Mouse (Mus musculus) right cerebral cortex, postnatal 14 days (tissue): ENCODE results near the gene Aadac.

Experiments
- DNase-seq: peaks from one replicate; pipeline ENCODE4 v3.0.0; 2022

Gene Aadac

DNA sequence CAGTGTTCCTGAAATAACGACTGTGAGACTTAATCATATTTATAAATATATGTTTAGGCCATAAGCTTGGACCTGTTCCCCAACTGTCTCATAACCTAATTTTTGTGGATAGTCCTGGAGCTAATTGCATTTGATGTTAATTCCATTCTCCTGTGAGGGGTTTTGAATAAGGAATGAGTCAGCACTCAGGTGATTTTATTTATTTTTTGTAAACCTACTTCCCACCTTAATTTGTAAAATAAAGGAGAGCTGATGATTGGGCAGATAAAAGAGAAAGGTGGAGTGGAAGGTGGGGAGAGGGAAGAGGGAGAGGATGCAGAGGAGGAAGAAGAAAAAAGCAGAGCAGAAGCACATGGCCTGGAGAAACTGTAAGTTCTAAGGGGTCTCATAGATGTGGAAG lies at the start of gene Aadac:
TSS of gene Aadac (plus strand) at position 301 of the 400 bp plus-strand sequence.
- no peak for DNase-seq

DNA sequence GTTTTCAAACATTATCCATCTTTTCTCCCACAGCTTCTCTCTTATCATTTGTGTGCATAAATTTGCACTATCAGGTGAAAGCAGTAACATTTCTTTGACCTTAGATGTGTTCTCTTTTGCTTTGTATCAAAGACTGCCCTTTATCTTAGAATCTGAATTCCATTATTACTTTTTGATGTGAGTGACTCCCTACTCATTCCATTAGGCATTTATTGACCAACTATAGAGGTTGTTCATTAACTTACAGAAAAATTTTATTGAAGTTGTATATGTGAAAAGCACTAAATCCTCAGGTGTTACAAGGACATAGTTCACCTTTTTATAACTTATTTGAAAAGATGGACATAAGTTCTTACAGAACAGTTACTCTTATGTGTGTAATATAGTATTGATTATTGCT lies 21.9 kb upstream of the Aadac start:
- no peak for DNase-seq

DNA sequence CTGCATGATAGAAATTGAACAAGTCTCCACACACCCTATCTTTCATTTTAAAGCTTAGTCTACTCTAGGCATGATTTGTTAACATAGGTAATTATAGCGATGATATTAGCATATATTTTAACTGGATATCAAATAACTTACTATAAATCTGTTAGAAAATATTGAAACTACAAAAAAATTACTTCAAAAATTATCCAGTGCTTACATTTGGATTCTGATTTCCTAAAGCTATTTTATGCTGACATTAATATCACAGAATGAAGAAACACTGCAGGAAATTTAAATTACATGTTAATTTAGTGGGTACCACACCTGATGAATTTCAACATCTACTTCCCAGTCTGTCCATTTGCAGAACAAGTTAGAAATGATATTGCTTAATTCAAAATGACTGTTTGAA lies 19.1 kb upstream of the Aadac start, which contains the start of gene Aadacl2:
TSS of gene Aadacl2 (plus strand) at position 301 of the 400 bp plus-strand sequence.
- no peak for DNase-seq

DNA sequence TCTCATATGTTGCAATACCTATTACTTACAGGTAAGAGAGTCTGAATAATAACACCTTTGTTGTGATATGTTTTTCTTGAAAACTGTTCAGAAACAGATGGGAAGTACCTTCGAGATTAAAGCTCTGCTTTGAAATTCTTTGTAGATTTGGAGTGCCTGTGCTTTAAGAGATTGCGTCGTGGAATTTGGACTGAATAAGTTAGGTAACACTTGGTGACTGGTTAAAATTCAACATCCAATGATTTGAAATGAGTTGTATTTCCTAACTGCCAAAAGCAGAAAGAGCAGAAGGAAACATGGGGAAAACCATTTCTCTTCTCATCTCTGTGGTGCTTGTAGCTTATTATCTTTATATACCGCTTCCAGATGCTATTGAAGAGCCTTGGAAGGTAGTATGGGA lies 6.0 kb downstream of the Aadac start:
- no peak for DNase-seq

DNA sequence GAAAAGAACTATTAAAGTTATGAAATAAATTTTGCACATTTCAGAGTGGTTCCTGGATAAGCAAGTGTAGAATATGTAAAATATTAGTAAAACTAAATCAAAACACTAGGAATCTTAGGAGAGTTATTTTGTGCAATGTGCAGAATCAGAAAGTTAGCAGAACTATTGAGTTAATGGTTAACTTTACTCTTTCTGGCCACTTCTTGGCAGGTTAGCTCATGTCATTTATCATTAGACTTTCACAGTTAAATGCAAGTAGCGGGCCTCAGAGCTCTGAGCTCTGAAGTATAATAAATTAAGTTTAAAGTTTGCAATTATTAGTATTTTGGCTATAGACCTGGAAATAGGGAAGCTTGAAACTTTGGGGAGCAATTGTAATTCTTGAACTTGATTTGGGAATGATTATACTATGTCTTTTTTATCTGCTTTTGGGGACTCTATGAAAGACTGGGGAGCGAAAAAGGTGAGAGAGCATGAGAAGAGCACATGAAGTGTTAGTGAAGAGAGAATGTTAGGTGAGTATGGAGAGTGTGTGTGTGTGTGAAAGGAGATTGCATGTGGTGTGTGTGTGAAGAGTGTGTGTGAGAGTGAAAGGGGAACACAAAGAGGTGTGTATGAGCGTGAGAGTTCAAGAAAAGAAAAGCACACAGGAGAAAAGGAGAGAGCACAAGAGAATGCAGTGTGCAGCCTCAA lies 20.9 kb downstream of the Aadac start:
- DNase-seq = no peak

DNA sequence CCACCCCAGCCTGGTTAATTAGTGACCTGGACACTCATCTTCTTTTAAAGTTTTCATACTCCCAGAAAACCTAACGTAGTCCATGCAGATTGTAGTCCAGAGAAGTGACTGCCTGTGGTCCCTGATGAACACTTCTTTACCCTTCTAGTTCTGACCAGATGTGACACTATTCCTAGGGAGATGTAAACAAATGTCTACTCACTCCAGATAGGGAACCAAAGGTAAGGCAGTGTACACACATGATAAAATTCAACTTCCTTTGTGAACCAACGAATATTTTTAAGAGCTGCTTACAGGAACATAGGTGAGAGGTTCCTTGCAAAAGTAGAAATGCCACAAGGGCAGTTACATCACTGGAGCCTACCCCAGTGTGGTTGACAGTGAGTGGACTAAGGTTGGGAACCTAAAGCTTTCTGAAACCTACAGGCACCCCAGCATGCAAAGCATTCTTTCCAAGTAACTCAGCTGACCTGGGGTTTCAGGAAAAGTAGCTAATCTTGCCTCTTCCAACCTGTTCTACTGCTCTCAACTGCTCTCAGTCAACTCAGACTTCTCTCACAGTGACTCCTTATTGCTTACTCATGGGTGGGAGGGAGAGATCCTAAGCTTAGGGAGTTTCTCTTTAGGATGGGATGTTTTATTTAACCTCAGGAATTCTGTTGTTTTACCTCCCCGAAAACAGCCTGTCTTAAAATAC lies 27.9 kb downstream of the Aadac start:
- DNase-seq = no peak

DNA sequence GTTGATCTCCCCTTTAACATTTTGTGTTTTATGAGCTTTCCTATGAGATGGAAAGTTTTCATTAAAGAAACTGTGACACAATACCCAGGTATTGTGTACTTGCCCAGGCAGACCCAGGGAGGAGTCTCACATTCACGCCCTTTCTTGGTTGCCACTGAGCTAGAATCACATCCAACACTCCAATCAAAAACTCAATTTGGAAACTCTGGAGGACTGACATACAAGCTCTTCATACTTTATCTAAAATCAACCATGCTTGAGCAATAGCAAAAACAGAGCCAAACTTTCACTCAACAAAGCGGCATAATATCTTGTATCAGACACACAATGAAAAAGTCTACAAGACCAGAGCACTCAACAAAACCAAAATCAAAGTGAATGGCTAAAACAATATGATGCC lies 28.4 kb downstream of the Aadac start:
- DNase-seq = no peak

DNA sequence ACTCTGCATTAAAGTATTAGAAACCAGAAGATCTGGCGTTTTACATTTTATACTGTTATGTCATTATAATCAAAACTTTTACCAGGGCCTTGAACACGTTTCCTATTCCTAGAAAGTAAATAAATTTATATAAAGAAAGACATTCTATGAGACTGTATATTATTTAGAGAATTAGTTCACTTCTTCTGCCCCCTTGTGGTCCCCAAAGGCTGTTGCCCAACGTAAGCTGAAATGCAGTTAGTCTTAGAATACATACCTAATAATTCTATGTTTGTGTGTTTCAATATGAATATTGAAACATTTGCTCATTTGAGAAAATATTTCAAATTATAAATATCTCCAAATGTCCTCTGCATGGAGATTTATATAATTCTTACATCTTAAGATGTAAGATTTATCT lies 30.9 kb downstream of the Aadac start:
- no peak for DNase-seq

DNA sequence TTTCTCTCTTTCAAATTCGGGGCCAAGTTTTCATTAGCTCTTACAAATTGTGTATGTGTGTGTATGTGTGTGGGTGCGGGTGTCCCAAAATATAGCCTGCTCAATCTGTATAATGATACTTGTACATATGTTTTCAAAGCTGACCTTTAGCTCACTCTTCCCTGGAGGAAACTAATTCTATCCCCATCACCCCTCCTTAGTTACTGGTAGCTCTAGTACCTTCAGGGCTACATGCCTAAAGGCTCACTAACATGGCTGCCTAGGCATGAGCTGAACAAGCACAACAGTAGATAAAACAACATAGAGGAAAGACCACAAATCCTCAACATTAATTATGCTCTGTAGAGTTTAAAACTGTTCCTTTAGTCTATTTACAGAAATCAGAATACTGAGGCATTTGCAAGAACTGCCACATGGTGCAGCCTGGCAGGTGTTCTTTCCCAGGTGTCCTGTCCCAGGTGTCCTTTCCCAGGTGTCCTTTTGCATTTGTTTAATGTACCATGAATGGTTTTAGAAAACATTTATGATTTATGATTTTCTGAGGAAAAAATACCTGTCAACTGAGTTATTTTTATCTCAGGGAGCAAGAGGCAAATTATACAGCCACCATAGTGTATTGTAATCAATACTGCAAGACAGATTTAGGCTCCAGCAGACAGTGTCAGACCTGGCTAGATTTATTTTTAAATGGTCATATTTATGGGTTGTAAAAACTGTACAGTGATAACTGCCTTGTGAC lies 31.7 kb downstream of the Aadac start:
- DNase-seq = no peak

DNA sequence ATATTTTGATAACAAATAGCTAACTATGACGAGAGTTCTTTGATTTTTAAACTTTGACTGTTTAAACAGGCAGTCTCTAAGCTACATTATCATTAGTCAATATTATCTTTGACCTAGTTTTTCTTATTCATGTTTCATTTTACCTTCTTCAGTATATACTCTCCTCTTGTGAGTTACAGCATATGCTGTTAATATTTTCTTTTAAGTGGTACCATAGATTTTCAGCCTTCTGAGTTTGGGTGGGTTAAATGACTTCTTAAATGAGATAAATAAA lies 32.2 kb downstream of the Aadac start:
- no peak for DNase-seq

DNA sequence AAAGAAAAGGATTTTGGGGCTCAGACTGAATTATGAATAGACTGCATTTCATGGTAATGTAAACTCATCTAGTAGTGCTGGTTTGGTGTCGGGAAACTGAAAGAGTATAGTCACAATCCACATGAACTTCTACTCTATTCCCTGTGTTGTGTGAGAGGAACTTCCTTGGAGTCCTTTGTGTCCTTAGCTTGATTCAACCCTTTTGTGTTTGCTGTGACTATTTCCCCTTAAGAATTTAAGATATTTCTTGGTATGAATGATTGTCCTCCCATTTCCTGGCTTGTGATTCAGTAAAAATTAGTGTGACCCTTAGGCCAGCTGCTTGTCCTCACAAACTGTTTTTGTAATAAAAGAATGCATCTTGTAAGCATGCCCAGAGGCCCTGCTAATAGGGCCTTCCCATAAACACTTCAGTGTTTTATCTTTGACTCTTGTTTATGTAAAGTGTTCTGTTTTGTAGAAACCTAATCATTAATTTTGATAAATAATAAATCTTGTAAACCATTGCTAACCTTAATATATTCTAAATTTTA lies 53.4 kb downstream of the Aadac start:
- no peak for DNase-seq

DNA sequence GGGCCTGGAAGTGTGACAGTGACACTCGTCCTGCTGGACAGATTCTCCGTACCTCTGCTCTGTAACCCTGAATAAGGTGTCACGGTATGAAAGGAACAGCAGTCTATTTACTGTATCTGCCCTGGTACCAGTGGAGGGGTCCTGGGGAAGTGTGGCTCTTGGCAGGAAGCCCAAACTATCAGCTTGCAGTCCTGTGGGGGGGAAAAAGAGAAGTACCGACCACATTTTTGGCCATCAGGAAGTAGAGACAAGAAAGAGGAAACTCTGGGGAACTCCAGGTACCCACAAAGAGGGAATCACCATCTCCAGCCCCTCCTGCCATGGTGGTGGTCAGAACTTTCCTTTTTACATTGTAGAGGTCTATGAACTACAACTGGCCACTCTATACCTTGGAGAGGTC lies 55.1 kb downstream of the Aadac start:
- DNase-seq = peak; percentile 14

DNA sequence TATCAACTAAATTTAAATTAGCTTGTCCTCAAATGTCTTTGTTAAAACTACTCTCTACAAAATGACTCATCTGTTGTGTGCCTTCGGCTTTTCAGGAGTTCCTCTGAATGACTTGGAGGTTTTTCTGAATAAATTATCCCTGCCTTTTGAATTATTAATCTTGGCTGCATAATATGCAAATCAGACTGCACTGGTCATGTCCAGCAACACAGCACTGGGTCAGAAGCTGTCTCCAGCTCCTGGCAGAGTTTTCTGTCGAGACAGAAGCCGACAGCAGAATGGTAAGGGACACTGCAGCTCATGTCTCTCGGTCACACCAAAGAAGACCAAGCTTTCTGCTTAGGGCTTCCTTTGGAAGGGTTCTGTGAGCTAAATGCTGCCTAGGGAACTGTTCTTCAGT lies 56.1 kb downstream of the Aadac start, which contains the start of gene Sucnr1:
TSS of gene Sucnr1 (plus strand) at position 222 of the 400 bp plus-strand sequence.
- DNase-seq = no peak

DNA sequence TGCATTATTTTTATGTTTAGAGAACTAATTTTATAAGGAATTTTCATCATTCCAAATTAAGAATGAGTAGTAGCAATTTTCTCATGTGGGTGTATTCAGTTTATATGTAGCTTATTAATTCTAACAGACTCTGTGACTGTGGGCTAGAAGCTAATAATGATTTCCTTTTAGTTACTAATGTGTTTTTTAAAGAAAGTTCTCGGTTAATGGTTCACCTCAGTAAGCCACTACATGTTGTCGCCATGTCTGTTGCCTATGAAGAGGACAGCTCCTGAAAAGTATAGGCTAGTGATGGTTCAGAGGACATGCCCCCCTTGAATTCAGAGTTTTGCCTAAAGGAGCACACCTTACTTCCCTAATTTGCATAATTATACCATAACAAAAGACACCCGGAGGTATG lies 57.2 kb downstream of the Aadac start:
- no peak for DNase-seq

DNA sequence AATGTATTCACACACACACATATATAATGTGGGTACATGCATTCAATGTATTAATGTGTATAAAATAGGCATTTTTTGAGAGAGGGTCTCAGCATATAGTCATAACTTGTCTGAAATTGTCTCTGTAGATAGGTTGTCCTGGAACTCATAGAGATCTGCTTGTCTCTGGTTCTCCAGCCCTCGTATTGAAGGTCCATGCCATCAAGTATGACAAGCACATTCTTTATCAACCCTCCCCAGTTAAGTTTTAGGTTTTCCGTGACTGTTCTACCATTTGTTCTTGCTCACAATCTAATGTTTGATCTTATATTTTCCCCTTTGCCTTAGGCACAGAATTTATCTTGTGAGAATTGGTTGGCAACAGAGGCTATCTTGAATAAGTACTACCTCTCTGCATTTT lies 60.2 kb downstream of the Aadac start:
- no peak for DNase-seq
